13 mouse cellular contexts compared by ENCODE assay signal in genomic region chr2:164882619-164883018, GRCm38 (mm10). TPM values are rescaled to one million over a fixed set of nuclear protein-coding genes. Genes with fewer than 3 reads are reported as not detected.
DNase-seq lines count a peak whose midpoint lies in the region; ATAC-seq lines count a peak whose summit lies in the region.
"Had no signal": no experiment of that assay in that cellular context is flagged by ENCODE, and none has a peak within 500 bp of the region (broad histone marks: within the 10 kb centered on the region; RNA-seq: fewer than 3 reads in every experiment).

No protein-coding gene starts in this region.

- H3K36me3 ChIP-seq in kidney, embryonic 16.5 days (ENCODE audit: insufficient read depth, low read length), result peaks cover 41% of the 10 kb centered on the region
- peaks cover 44% of the 10 kb centered on the region for H3K36me3 ChIP-seq in hindbrain, embryonic 13.5 days

- no peak overlapping the region for H3K4me2 ChIP-seq in kidney, embryonic 16.5 days (replicated peaks; ENCODE audit: low read depth, low read length)
- no peak overlapping the region for H3K4me2 ChIP-seq in hindbrain, embryonic 13.5 days
- H3K4me2 ChIP-seq: limb, embryonic 13.5 days; stomach, embryonic 15.5 days had no signal

- H3K27me3 ChIP-seq in kidney, embryonic 16.5 days (ENCODE audit: insufficient read depth, low read length), result no peaks in the 10 kb centered on the region
- no peaks in the 10 kb centered on the region for H3K27me3 ChIP-seq in hindbrain, embryonic 13.5 days
- H3K27me3 ChIP-seq: limb, embryonic 13.5 days; stomach, embryonic 15.5 days had no signal

- no peak overlapping the region for H3K4me3 ChIP-seq in kidney, embryonic 16.5 days (ENCODE audit: low read length)
- H3K4me3 ChIP-seq in hindbrain, embryonic 13.5 days, result no peak overlapping the region
- H3K4me3 ChIP-seq: limb, embryonic 13.5 days; stomach, embryonic 15.5 days had no signal

- H3K9me3 ChIP-seq in kidney, embryonic 16.5 days (ENCODE audit: low read length), result no peaks in the 10 kb centered on the region
- H3K9me3 ChIP-seq in hindbrain, embryonic 13.5 days, result no peaks in the 10 kb centered on the region
- H3K9me3 ChIP-seq: limb, embryonic 13.5 days; stomach, embryonic 15.5 days had no signal

- WGBS in kidney, embryonic 16.5 days, result 59% methylated on average over 9 of the region's 9 CpGs
- 28% methylated on average over 9 of the region's 9 CpGs for WGBS in hindbrain, embryonic 13.5 days

- no peak for ATAC-seq in kidney, embryonic 16.5 days (ENCODE audit: low FRiP score, low TSS enrichment)
- ATAC-seq in hindbrain, embryonic 13.5 days (ENCODE audit: low FRiP score), result no peak

- peak overlapping the region; percentile 50; the same call in 1 of the 2 replicates for H3K9ac ChIP-seq in kidney, embryonic 16.5 days (replicated peaks; ENCODE audit: low read length)
- no peak overlapping the region for H3K9ac ChIP-seq in hindbrain, embryonic 13.5 days
- H3K9ac ChIP-seq: limb, embryonic 13.5 days; stomach, embryonic 15.5 days had no signal

- peaks cover 29% of the 10 kb centered on the region for H3K4me1 ChIP-seq in kidney, embryonic 16.5 days (ENCODE audit: insufficient read depth, low read length)
- H3K4me1 ChIP-seq in hindbrain, embryonic 13.5 days (replicated peaks), result peaks cover 32% of the 10 kb centered on the region

- H3K27ac ChIP-seq in kidney, embryonic 16.5 days (ENCODE audit: low read length), result no peak overlapping the region
- peak overlapping the region; percentile 61; the same call in 1 of the 2 replicates for H3K27ac ChIP-seq in hindbrain, embryonic 13.5 days
- H3K27ac ChIP-seq: limb, embryonic 13.5 days; stomach, embryonic 15.5 days had no signal

- peak; percentile 50 for DNase-seq in embryo, embryonic 10 days (ENCODE audit: low spot score)
- no peak for DNase-seq in embryo, embryonic 9.5 days (ENCODE audit: extremely low spot score)
- DNase-seq in kidney, adult 11 months, result no peak
- peak; percentile 65 to 71 for DNase-seq in B cell, adult 2 months
- no peak for DNase-seq in thymus, postnatal 10 days (ENCODE audit: low spot score in 2 of 2)
- no peak for DNase-seq in adrenal gland, postnatal 36 days
- DNase-seq: kidney, postnatal 36 days; layer of hippocampus, postnatal 36 days; lung, adult 2 months had no signal

RNA-seq across cellular contexts. Expression of gene Pcif1, which starts 3.5 kb away (rescaled TPM):
- polyA plus RNA-seq in kidney, embryonic 16.5 days (2015; fragmentation: Nextera tagmentation; extraction: Ambion mirVana), result 74.9 and 79.7 TPM in 2 replicates
- 87.8 and 95.3 TPM in 2 replicates for polyA plus RNA-seq in hindbrain, embryonic 13.5 days (2015; fragmentation: Nextera tagmentation; extraction: Ambion mirVana)
- 10 to 100 TPM; 45.4 to 53.9 TPM for total RNA-seq in adrenal gland, postnatal 36 days (2021)

RNA-seq across cellular contexts. Expression of gene Pltp, which starts 25.1 kb away (rescaled TPM):
- 44.8 and 47.5 TPM in 2 replicates for polyA plus RNA-seq in kidney, embryonic 16.5 days (2015; fragmentation: Nextera tagmentation; extraction: Ambion mirVana)
- polyA plus RNA-seq in hindbrain, embryonic 13.5 days (2015; fragmentation: Nextera tagmentation; extraction: Ambion mirVana), result 123 and 127 TPM in 2 replicates
- total RNA-seq in adrenal gland, postnatal 36 days (2021), result 10 to 100 TPM; 21.1 to 34.7 TPM

RNA-seq across cellular contexts. Expression of gene Zfp335, which starts 28.9 kb away (rescaled TPM):
- 15.1 and 16.2 TPM in 2 replicates for polyA plus RNA-seq in kidney, embryonic 16.5 days (2015; fragmentation: Nextera tagmentation; extraction: Ambion mirVana)
- polyA plus RNA-seq in hindbrain, embryonic 13.5 days (2015; fragmentation: Nextera tagmentation; extraction: Ambion mirVana), result 13.1 and 13.9 TPM in 2 replicates
- total RNA-seq in adrenal gland, postnatal 36 days (2021), result 10 to 100 TPM; 14.8 to 18.3 TPM

RNA-seq across cellular contexts. Expression of gene Neurl2, which starts 49.4 kb away (rescaled TPM):
- 8.8 and 9.0 TPM in 2 replicates for polyA plus RNA-seq in kidney, embryonic 16.5 days (2015; fragmentation: Nextera tagmentation; extraction: Ambion mirVana)
- polyA plus RNA-seq in hindbrain, embryonic 13.5 days (2015; fragmentation: Nextera tagmentation; extraction: Ambion mirVana), result 5.4 and 5.9 TPM in 2 replicates
- 1 to 10 TPM; 2.1 to 2.5 TPM for total RNA-seq in adrenal gland, postnatal 36 days (2021)

RNA-seq across cellular contexts. Expression of gene Ctsa, which starts 49.9 kb away (rescaled TPM):
- 206 and 211 TPM in 2 replicates for polyA plus RNA-seq in kidney, embryonic 16.5 days (2015; fragmentation: Nextera tagmentation; extraction: Ambion mirVana)
- 101 and 109 TPM in 2 replicates for polyA plus RNA-seq in hindbrain, embryonic 13.5 days (2015; fragmentation: Nextera tagmentation; extraction: Ambion mirVana)
- total RNA-seq in adrenal gland, postnatal 36 days (2021), result 100 to 1,000 TPM; 105 to 112 TPM

Comparison
In these comparisons a context has a peak if more than half of its experiments do, and no peak if none do; other contexts are left out.
1. DNase-seq: peak in embryo, embryonic 10 days (single experiment) and B cell, adult 2 months (2 of 2); none in embryo, embryonic 9.5 days (single experiment), kidney, adult 11 months (single experiment), thymus, postnatal 10 days (0 of 2) and adrenal gland, postnatal 36 days (0 of 2).